In the genomic region with DNA sequence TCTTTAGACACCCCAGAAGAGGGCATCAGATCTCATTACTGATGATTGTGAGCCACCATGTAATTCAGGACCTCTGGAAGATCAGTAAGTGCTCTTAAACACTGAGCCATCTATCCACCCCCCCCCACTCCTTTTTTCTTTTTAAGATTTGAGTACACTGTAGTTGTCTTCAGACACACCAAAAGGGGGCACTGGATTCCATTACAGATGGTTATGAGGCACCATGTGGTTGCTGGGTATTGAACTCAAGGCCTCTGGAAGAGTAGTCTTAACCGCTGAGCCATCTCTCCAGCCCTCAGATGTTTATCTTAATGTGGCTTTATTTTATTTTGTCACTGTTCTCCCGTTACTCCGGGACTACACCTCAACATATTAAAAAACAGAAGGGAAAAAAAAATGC, we compare ENCODE assay signal across 8 mouse cellular contexts. TPM values are rescaled to one million over a fixed set of nuclear protein-coding genes. Genes with fewer than 3 reads are reported as not detected.
A peak's percentile ranks its signal among the peaks of the same experiment; 100 is the strongest.
DNase-seq lines count a peak whose midpoint lies in the region; ATAC-seq lines count a peak whose summit lies in the region.

No protein-coding gene starts in this region.

- no peak overlapping the region for H3K9ac ChIP-seq in lung, embryonic 15.5 days
- H3K9ac ChIP-seq in embryonic facial prominence, embryonic 11.5 days (replicated peaks; ENCODE audit: low read length) = no peak overlapping the region
- no peak overlapping the region for H3K9ac ChIP-seq in limb, embryonic 11.5 days (ENCODE audit: low read length)
- 0 out of 2 replicates have a peak overlapping the region, but pooled peaks have one; percentile 33 for H3K9ac ChIP-seq in stomach, embryonic 14.5 days (replicated peaks; ENCODE audit: low read depth, low read length)

- WGBS in lung, embryonic 15.5 days = 58% methylated on average over 3 of the region's 3 CpGs
- 67% methylated on average over 3 of the region's 3 CpGs for WGBS in embryonic facial prominence, embryonic 11.5 days
- 74% methylated on average over 3 of the region's 3 CpGs for WGBS in limb, embryonic 11.5 days
- 69% methylated on average over 3 of the region's 3 CpGs for WGBS in stomach, embryonic 14.5 days

- intact Hi-C loops in left cerebral cortex, postnatal 25 days (cut with DNase I) = no loop called here

- peaks cover 4% of the 10 kb centered on the region; the same call in 1 of the 2 replicates for H3K36me3 ChIP-seq in lung, embryonic 15.5 days
- no peaks in the 10 kb centered on the region for H3K36me3 ChIP-seq in embryonic facial prominence, embryonic 11.5 days (replicated peaks; ENCODE audit: control insufficient read depth, insufficient read depth, low read depth, low read length)
- peaks cover 3% of the 10 kb centered on the region; the same call in 1 of the 2 replicates for H3K36me3 ChIP-seq in limb, embryonic 11.5 days (ENCODE audit: control insufficient read depth, insufficient read depth, low read length)
- H3K36me3 ChIP-seq in stomach, embryonic 14.5 days (ENCODE audit: control insufficient read depth, insufficient read depth, low read length) = peaks cover 5% of the 10 kb centered on the region

- H3K4me3 ChIP-seq in lung, embryonic 15.5 days = peak overlapping the region; percentile 79
- no peak overlapping the region for H3K4me3 ChIP-seq in embryonic facial prominence, embryonic 11.5 days (ENCODE audit: low read depth, low read length)
- peak overlapping the region; percentile 26 for H3K4me3 ChIP-seq in limb, embryonic 11.5 days (ENCODE audit: low read depth, low read length)
- H3K4me3 ChIP-seq in stomach, embryonic 14.5 days (ENCODE audit: low read depth, low read length) = peak overlapping the region; percentile 33

- H3K4me1 ChIP-seq in lung, embryonic 15.5 days = peaks cover 24% of the 10 kb centered on the region
- no peaks in the 10 kb centered on the region; the same call in none of the 2 replicates for H3K4me1 ChIP-seq in embryonic facial prominence, embryonic 11.5 days (ENCODE audit: control insufficient read depth, insufficient read depth, low read length)
- peaks cover 8% of the 10 kb centered on the region for H3K4me1 ChIP-seq in limb, embryonic 11.5 days (ENCODE audit: control insufficient read depth, insufficient read depth, low read length)
- H3K4me1 ChIP-seq in stomach, embryonic 14.5 days (ENCODE audit: control insufficient read depth, insufficient read depth, low read length) = peaks cover 16% of the 10 kb centered on the region; the same call in 1 of the 2 replicates

- no peak for ATAC-seq in lung, embryonic 15.5 days (ENCODE audit: borderline replicate concordance, extremely low read depth, low FRiP score, low TSS enrichment)
- no peak for ATAC-seq in embryonic facial prominence, embryonic 11.5 days (replicated peaks; ENCODE audit: insufficient number of reproducible peaks, low FRiP score, low TSS enrichment, low read depth)
- ATAC-seq in limb, embryonic 11.5 days (ENCODE audit: insufficient number of reproducible peaks, low FRiP score, low TSS enrichment, low read depth) = no peak
- ATAC-seq in stomach, embryonic 14.5 days (ENCODE audit: insufficient number of reproducible peaks, insufficient read depth, low FRiP score, low read depth) = no peak

- H3K27me3 ChIP-seq in lung, embryonic 15.5 days = no peaks in the 10 kb centered on the region
- H3K27me3 ChIP-seq in embryonic facial prominence, embryonic 11.5 days (ENCODE audit: control insufficient read depth, insufficient read depth, low read length) = no peaks in the 10 kb centered on the region
- H3K27me3 ChIP-seq in limb, embryonic 11.5 days (ENCODE audit: control insufficient read depth, insufficient read depth, low read length) = no peaks in the 10 kb centered on the region
- no peaks in the 10 kb centered on the region for H3K27me3 ChIP-seq in stomach, embryonic 14.5 days (ENCODE audit: control insufficient read depth, insufficient read depth, low read length)

- H3K9me3 ChIP-seq in lung, embryonic 15.5 days = no peaks in the 10 kb centered on the region
- H3K9me3 ChIP-seq in embryonic facial prominence, embryonic 11.5 days (replicated peaks; ENCODE audit: control insufficient read depth, low read length) = no peaks in the 10 kb centered on the region
- H3K9me3 ChIP-seq in limb, embryonic 11.5 days (ENCODE audit: control insufficient read depth, low read length) = no peaks in the 10 kb centered on the region
- no peaks in the 10 kb centered on the region for H3K9me3 ChIP-seq in stomach, embryonic 14.5 days (ENCODE audit: control insufficient read depth, low read depth, low read length)

- peak overlapping the region; percentile 74 for H3K4me2 ChIP-seq in lung, embryonic 15.5 days
- H3K4me2 ChIP-seq in embryonic facial prominence, embryonic 11.5 days (ENCODE audit: low read depth, low read length) = peak overlapping the region; percentile 44
- H3K4me2 ChIP-seq in limb, embryonic 11.5 days (ENCODE audit: low read depth, severe bottlenecking) = peak overlapping the region; percentile 42; the same call in 1 of the 2 replicates
- peak overlapping the region; percentile 49 for H3K4me2 ChIP-seq in stomach, embryonic 14.5 days (replicated peaks; ENCODE audit: low read depth, low read length)

- H3K27ac ChIP-seq in lung, embryonic 15.5 days = 0 out of 2 replicates have a peak overlapping the region, but pooled peaks have one; percentile 71
- H3K27ac ChIP-seq in embryonic facial prominence, embryonic 11.5 days (replicated peaks; ENCODE audit: low read depth, low read length) = no peak overlapping the region
- no peak overlapping the region for H3K27ac ChIP-seq in limb, embryonic 11.5 days (replicated peaks; ENCODE audit: low read depth, low read length)
- peak overlapping the region; percentile 80; the same call in 1 of the 2 replicates for H3K27ac ChIP-seq in stomach, embryonic 14.5 days (ENCODE audit: low read length)

- no peak for DNase-seq in lung, postnatal 4 days
- no peak for DNase-seq in embryonic facial prominence, embryonic 11.5 days (ENCODE audit: low spot score)
- no peak for DNase-seq in limb, embryonic 11.5 days (ENCODE audit: low spot score)
- no peak for DNase-seq in left cerebral cortex, postnatal 25 days (ENCODE audit: low spot score in 2 of 2)
- no peak for DNase-seq in urinary bladder, postnatal 25 days (ENCODE audit: low spot score)
- no peak for DNase-seq in frontal cortex, adult 2 months (ENCODE audit: extremely low spot score in 1 of 2, low spot score in 1 of 2)

RNA-seq across cellular contexts. Expression of gene Rab8a, which starts 1.0 kb away (rescaled TPM):
- 118 and 120 TPM in 2 replicates for polyA plus RNA-seq in lung, embryonic 15.5 days (2015; fragmentation: Nextera tagmentation; extraction: Ambion mirVana)
- 102 and 105 TPM in 2 replicates for polyA plus RNA-seq in embryonic facial prominence, embryonic 11.5 days (2014; fragmentation: Nextera tagmentation; extraction: Ambion mirVana)
- polyA plus RNA-seq in limb, embryonic 11.5 days (2014; fragmentation: Nextera tagmentation; extraction: Ambion mirVana) = 98.8 and 123 TPM in 2 replicates
- polyA plus RNA-seq in stomach, embryonic 14.5 days (2014; fragmentation: Nextera tagmentation; extraction: Ambion mirVana) = 81.5 and 86.4 TPM in 2 replicates
- total RNA-seq in left cerebral cortex, postnatal 25 days (2021) = 10 to 100 TPM; 40.9 to 41.9 TPM
- polyA plus RNA-seq in frontal cortex, adult 2 months (2012; rRNA removed) = 60.6 and 63.4 TPM in 2 replicates

RNA-seq across cellular contexts. Expression of gene Tpm4, which starts 25.2 kb away (rescaled TPM):
- polyA plus RNA-seq in lung, embryonic 15.5 days (2015; fragmentation: Nextera tagmentation; extraction: Ambion mirVana) = 896 and 923 TPM in 2 replicates
- 836 and 874 TPM in 2 replicates for polyA plus RNA-seq in embryonic facial prominence, embryonic 11.5 days (2014; fragmentation: Nextera tagmentation; extraction: Ambion mirVana)
- polyA plus RNA-seq in limb, embryonic 11.5 days (2014; fragmentation: Nextera tagmentation; extraction: Ambion mirVana) = 789 and 800 TPM in 2 replicates
- polyA plus RNA-seq in stomach, embryonic 14.5 days (2014; fragmentation: Nextera tagmentation; extraction: Ambion mirVana) = 595 and 633 TPM in 2 replicates
- 10 to 100 TPM; 30.2 to 30.9 TPM for total RNA-seq in left cerebral cortex, postnatal 25 days (2021)
- polyA plus RNA-seq in frontal cortex, adult 2 months (2012; rRNA removed) = 41.6 and 48.7 TPM in 2 replicates

RNA-seq across cellular contexts. Expression of gene Hsh2d, which starts 29.4 kb away (rescaled TPM):
- polyA plus RNA-seq in lung, embryonic 15.5 days (2015; fragmentation: Nextera tagmentation; extraction: Ambion mirVana) = 0.34 and 0.57 TPM in 2 replicates
- not detected in 2 replicates for polyA plus RNA-seq in embryonic facial prominence, embryonic 11.5 days (2014; fragmentation: Nextera tagmentation; extraction: Ambion mirVana)
- polyA plus RNA-seq in limb, embryonic 11.5 days (2014; fragmentation: Nextera tagmentation; extraction: Ambion mirVana) = 0.20 TPM in 1 of 2 replicates, not detected in the other
- 1.4 TPM in 2 replicates for polyA plus RNA-seq in stomach, embryonic 14.5 days (2014; fragmentation: Nextera tagmentation; extraction: Ambion mirVana)
- not detected for total RNA-seq in left cerebral cortex, postnatal 25 days (2021)
- polyA plus RNA-seq in frontal cortex, adult 2 months (2012; rRNA removed) = 0.06 and 0.12 TPM in 2 replicates

RNA-seq across cellular contexts. Expression of gene Cib3, which starts 52.6 kb away (rescaled TPM):
- polyA plus RNA-seq in lung, embryonic 15.5 days (2015; fragmentation: Nextera tagmentation; extraction: Ambion mirVana) = 0.20 TPM in 2 replicates
- polyA plus RNA-seq in embryonic facial prominence, embryonic 11.5 days (2014; fragmentation: Nextera tagmentation; extraction: Ambion mirVana) = not detected in 2 replicates
- polyA plus RNA-seq in limb, embryonic 11.5 days (2014; fragmentation: Nextera tagmentation; extraction: Ambion mirVana) = not detected in 2 replicates
- polyA plus RNA-seq in stomach, embryonic 14.5 days (2014; fragmentation: Nextera tagmentation; extraction: Ambion mirVana) = not detected in 2 replicates
- under 1 TPM in 1 of 2 experiments, not detected in 1; 0.53 TPM for total RNA-seq in left cerebral cortex, postnatal 25 days (2021)
- polyA plus RNA-seq in frontal cortex, adult 2 months (2012; rRNA removed) = 0.06 and 0.21 TPM in 2 replicates

RNA-seq across cellular contexts. Expression of gene Olfr374, which starts 53.2 kb away (rescaled TPM):
- not detected in 2 replicates for polyA plus RNA-seq in lung, embryonic 15.5 days (2015; fragmentation: Nextera tagmentation; extraction: Ambion mirVana)
- polyA plus RNA-seq in embryonic facial prominence, embryonic 11.5 days (2014; fragmentation: Nextera tagmentation; extraction: Ambion mirVana) = 0.13 TPM in 1 of 2 replicates, not detected in the other
- polyA plus RNA-seq in limb, embryonic 11.5 days (2014; fragmentation: Nextera tagmentation; extraction: Ambion mirVana) = not detected in 2 replicates
- polyA plus RNA-seq in stomach, embryonic 14.5 days (2014; fragmentation: Nextera tagmentation; extraction: Ambion mirVana) = 0.06 and 0.13 TPM in 2 replicates
- total RNA-seq in left cerebral cortex, postnatal 25 days (2021) = not detected
- 0.04 and 0.06 TPM in 2 replicates for polyA plus RNA-seq in frontal cortex, adult 2 months (2012; rRNA removed)

Comparison
In these comparisons a context has a peak if more than half of its experiments do, and no peak if none do; other contexts are left out.
1. H3K27ac ChIP-seq: peak in lung, embryonic 15.5 days (single experiment) and stomach, embryonic 14.5 days (single experiment); none in embryonic facial prominence, embryonic 11.5 days (single experiment) and limb, embryonic 11.5 days (single experiment).
2. RNA of gene Tpm4, which starts 25.2 kb away (polyA plus RNA-seq): 896 to 923 TPM in lung, embryonic 15.5 days, 836 to 874 TPM in embryonic facial prominence, embryonic 11.5 days, 789 to 800 TPM in limb, embryonic 11.5 days and 595 to 633 TPM in stomach, embryonic 14.5 days; 41.6 to 48.7 TPM in frontal cortex, adult 2 months; every median in the first group is over 10 times any median in the second.
3. Peak in every context shown above with its lines, with median percentiles within 50 percentile points of each other: H3K4me2 ChIP-seq.